Mouse (Mus musculus): Measurements from ENCODE around the gene Metap1d. TPM values are rescaled to one million over a fixed set of nuclear protein-coding genes. Genes with fewer than 3 reads are reported as not detected.

Metap1d gene
- total and polyA plus RNA-seq, 2 experiments from 2014 or later: 16.6 to 25.3 TPM

DNA sequence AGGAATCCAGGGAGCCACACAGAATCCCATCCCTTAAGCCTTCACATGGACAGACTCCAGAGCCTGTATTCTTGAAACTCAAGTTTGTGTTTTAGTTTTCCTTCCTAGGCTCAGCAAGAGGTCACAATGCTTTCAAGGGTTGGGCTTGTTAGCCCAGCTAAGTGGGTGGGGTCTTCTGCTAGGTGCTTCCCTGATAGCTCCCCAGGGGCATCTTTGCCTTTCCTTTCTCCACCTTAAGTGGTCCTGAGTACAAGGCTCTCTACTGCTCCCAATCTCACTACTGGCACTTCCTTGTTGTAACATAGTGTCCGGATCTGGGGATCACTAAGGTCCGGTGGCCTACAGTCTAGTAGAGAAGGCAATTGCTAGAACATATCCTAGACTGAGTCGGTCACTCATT lies 97.3 kb downstream of the Metap1d start:
- Histone ChIP-seq H3K4me1 (ENCODE audit: insufficient read depth) (no peaks in the 10 kb centered on the region), H3K27ac (ENCODE audit: low read depth, low read length) (no peak overlapping the region), H3K9me3 (ENCODE audit: low read length) (no peaks in the 10 kb centered on the region), H3K4me3 (ENCODE audit: low read depth, low read length) (no peak overlapping the region), H3K36me3 (ENCODE audit: insufficient read depth) (no peaks in the 10 kb centered on the region), H3K27me3 (ENCODE audit: insufficient read depth, low read length) (peaks cover 38% of the 10 kb centered on the region), H3K4me2 (ENCODE audit: low read depth) (no peak overlapping the region), H3K9ac (no peak overlapping the region)
- no peak for TF ChIP-seq CTCF (IDR thresholded peaks at IDR 0.05; ENCODE audit: low read depth)
- DNase-seq: no peak
- no peak for ATAC-seq
- 43% methylated on average over 3 of the region's 3 CpGs for WGBS

DNA sequence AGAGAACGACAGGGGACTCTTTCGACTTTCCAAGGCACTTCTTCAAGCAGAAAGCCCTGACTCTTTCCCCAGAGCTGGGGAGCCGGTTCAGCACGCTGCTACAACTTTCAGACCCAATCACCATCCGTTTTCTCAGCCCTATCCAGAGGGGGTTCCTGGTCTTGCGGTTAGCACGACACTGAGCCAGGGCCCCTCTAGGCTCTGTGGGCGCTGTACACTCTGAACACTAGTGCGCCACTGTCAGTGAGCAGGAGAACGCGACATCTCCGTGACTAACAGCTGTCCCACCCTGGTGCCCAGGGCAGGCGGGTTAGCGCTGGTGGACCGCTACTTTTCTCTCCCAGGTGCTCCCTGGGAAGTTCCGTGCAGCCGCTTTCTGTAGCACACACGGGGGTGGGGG lies 98.6 kb downstream of the Metap1d start:
- ATAC-seq (no peak), DNase-seq (no peak)
- Histone ChIP-seq H3K4me1 (ENCODE audit: insufficient read depth) (no peaks in the 10 kb centered on the region), H3K9me3 (ENCODE audit: low read length) (no peaks in the 10 kb centered on the region), H3K27ac (ENCODE audit: low read depth, low read length) (no peak overlapping the region), H3K27me3 (ENCODE audit: insufficient read depth, low read length) (peaks cover 38% of the 10 kb centered on the region), H3K36me3 (ENCODE audit: insufficient read depth) (no peaks in the 10 kb centered on the region), H3K9ac (no peak overlapping the region), H3K4me2 (ENCODE audit: low read depth) (no peak overlapping the region), H3K4me3 (ENCODE audit: low read depth, low read length) (no peak overlapping the region)
- TF ChIP-seq CTCF (IDR thresholded peaks at IDR 0.05; ENCODE audit: low read depth): no peak
- WGBS: 2% methylated on average over 18 of the region's 18 CpGs

DNA sequence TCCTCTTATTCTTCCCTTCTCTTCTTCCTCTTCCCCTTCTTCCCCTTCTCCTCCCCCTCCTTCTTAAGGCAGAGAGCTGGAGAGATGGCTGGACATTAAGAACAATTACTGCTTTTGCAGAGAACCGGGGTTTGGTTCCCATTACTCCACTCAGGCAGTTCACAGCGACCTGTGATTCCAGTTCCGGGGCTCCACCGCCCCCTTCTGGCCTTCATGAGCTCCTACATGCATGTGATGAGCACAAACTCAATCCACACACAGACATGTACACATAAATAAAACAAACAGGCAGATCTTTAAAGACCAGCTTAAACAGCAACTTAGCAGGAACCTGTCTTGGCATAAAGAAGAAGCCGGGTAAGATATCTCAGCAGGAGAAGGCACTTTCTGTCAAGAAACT lies 103.0 kb downstream of the Metap1d start:
- 66% methylated on average over 5 of the region's 5 CpGs for WGBS
- ATAC-seq: no peak

DNA sequence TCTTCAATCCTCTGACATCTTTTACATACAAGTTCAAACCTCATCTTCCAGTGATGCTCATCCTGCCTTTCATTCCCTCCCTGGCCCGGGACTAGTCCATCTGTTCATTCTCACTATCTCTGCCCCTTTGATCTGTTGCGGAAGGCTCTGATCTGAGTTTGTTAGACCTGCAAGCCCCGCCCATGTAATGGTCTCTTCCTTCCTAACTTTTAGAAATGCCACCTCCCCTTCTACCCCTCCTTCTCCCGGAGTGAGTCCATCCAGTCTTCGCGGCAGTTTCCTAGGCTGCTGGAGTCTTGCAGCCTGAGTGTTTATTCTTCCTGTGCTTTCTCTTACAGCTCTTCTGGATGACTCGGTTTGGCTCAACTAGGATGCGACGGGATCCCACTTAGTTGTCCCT lies 113.4 kb downstream of the Metap1d start:
- H3K4me1 ChIP-seq (ENCODE audit: insufficient read depth): no peaks in the 10 kb centered on the region
- TF ChIP-seq CTCF (IDR thresholded peaks at IDR 0.05; ENCODE audit: low read depth): no peak
- no peak overlapping the region for H3K27ac ChIP-seq (ENCODE audit: low read depth, low read length)
- DNase-seq (no peak), ATAC-seq (no peak)
- no peaks in the 10 kb centered on the region for H3K9me3 ChIP-seq (ENCODE audit: low read length)
- whole genome bisulfite sequencing: 86% methylated on average over 9 of the region's 9 CpGs
- H3K36me3 ChIP-seq (ENCODE audit: insufficient read depth): no peaks in the 10 kb centered on the region
- no peak overlapping the region for H3K4me3 ChIP-seq (ENCODE audit: low read depth, low read length)
- H3K27me3 ChIP-seq (ENCODE audit: insufficient read depth, low read length): no peaks in the 10 kb centered on the region
- H3K4me2 ChIP-seq (ENCODE audit: low read depth): no peak overlapping the region
- no peak overlapping the region for H3K9ac ChIP-seq

More for the DNA sequence above, 103.0 kb downstream of the Metap1d start:
- no peak overlapping the region for H3K9ac ChIP-seq
- no peak overlapping the region for H3K27ac ChIP-seq (ENCODE audit: low read depth, low read length)
- H3K36me3 ChIP-seq (ENCODE audit: insufficient read depth): no peaks in the 10 kb centered on the region
- H3K9me3 ChIP-seq (ENCODE audit: low read length): no peaks in the 10 kb centered on the region
- no peak overlapping the region for H3K4me2 ChIP-seq (ENCODE audit: low read depth)
- no peak overlapping the region for H3K4me3 ChIP-seq (ENCODE audit: low read depth, low read length)
- no peak for DNase-seq
- peaks cover 16% of the 10 kb centered on the region for H3K27me3 ChIP-seq (ENCODE audit: insufficient read depth, low read length)
- no peaks in the 10 kb centered on the region for H3K4me1 ChIP-seq (ENCODE audit: insufficient read depth)
- TF ChIP-seq CTCF (IDR thresholded peaks at IDR 0.05; ENCODE audit: low read depth): no peak

DNA sequence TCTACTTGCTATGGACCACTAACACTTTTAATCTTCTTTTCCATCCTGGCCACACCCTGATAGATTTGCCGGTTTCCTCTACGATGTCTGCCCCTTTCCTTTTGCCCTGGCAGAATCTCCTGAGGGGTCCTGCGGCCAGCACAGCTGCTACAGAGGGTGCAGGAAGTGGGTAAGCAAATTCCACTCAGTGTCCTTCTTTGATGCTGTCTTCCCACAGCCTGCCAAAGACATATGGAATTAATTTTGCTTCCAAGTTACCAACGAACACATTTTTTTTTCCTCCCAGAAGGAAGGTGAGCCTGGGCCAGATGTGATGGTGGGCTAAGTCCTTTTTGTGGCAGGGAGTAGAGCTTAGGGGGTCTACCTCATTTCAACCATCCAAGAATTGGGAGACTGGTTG lies 120.7 kb downstream of the Metap1d start:
- H3K9me3 ChIP-seq (ENCODE audit: low read length): no peaks in the 10 kb centered on the region
- no peak overlapping the region for H3K27ac ChIP-seq (ENCODE audit: low read depth, low read length)
- no peak for ATAC-seq
- H3K4me1 ChIP-seq (ENCODE audit: insufficient read depth): no peaks in the 10 kb centered on the region
- H3K4me2 ChIP-seq (ENCODE audit: low read depth): no peak overlapping the region
- H3K27me3 ChIP-seq (ENCODE audit: insufficient read depth, low read length): no peaks in the 10 kb centered on the region
- H3K36me3 ChIP-seq (ENCODE audit: insufficient read depth): no peaks in the 10 kb centered on the region
- no peak for DNase-seq
- WGBS: 73% methylated on average over 4 of the region's 4 CpGs
- H3K9ac ChIP-seq: no peak overlapping the region
- no peak overlapping the region for H3K4me3 ChIP-seq (ENCODE audit: low read depth, low read length)
- no peak for TF ChIP-seq CTCF (IDR thresholded peaks at IDR 0.05; ENCODE audit: low read depth)

Other genes starting within 250 kb of the Metap1d start
- 207 and 241 TPM in 2 replicates for gene Dync1i2, start 241.6 kb upstream of the Metap1d start, total RNA-seq (2014; rRNA removed)
- 189 and 197 TPM in 2 replicates for gene Dync1i2, start 241.6 kb upstream of the Metap1d start, polyA plus RNA-seq (2015; fragmentation: Nextera tagmentation; extraction: Ambion mirVana)
- 94.7 and 116 TPM in 2 replicates for gene Slc25a12, start 85.5 kb upstream of the Metap1d start, total RNA-seq (2014; rRNA removed)
- gene Slc25a12, start 85.5 kb upstream of the Metap1d start, polyA plus RNA-seq (2015; fragmentation: Nextera tagmentation; extraction: Ambion mirVana): 78.8 and 106 TPM in 2 replicates
- 24.2 and 27.1 TPM in 2 replicates for gene Hat1, start 64.3 kb upstream of the Metap1d start, total RNA-seq (2014; rRNA removed)
- 34.5 and 37.1 TPM in 2 replicates for gene Hat1, start 64.3 kb upstream of the Metap1d start, polyA plus RNA-seq (2015; fragmentation: Nextera tagmentation; extraction: Ambion mirVana)
- gene Dlx1, start 74.8 kb downstream of the Metap1d start, total RNA-seq (2014; rRNA removed): 73.5 and 80.2 TPM in 2 replicates
- 105 and 139 TPM in 2 replicates for gene Dlx1, start 74.8 kb downstream of the Metap1d start, polyA plus RNA-seq (2015; fragmentation: Nextera tagmentation; extraction: Ambion mirVana)
- gene Dlx2, start 93.5 kb downstream of the Metap1d start, total RNA-seq (2014; rRNA removed): 19.3 and 28.1 TPM in 2 replicates
- 40.0 and 43.1 TPM in 2 replicates for gene Dlx2, start 93.5 kb downstream of the Metap1d start, polyA plus RNA-seq (2015; fragmentation: Nextera tagmentation; extraction: Ambion mirVana)